Mouse (Mus musculus): ENCODE results near the gene Mier1. TPM values are rescaled to one million over a fixed set of nuclear protein-coding genes. Genes with fewer than 3 reads are reported as not detected.

Gene Mier1
- polyA plus RNA-seq, 1 experiment = 65.4 TPM

DNA sequence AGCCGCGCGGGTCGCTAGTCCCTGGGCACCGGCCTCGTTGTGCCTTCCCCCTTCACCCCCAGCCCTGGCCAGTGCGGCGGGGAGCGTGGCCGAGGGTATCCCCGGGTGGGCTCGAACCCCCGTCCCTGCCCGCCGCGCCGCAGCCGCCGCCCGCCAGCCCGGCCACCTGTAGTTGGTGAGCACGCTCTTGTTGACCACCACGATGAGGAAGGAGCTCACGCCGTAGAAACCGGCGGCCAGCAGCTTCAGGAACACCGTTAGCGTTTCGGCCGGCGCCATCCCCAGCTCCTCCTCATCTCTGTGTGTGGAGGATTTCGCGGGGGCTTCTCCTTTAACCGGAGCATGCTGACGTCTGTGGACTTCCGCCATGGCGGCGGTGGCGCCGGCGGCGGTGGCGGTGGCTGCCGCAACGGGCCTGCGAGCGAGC, 100.3 kb downstream of the Mier1 start:
- Histone ChIP-seq H3K27ac (ENCODE audit: control insufficient read depth, insufficient read depth, low read length) (peak overlapping the region; percentile 80), H3K4me3 (ENCODE audit: control insufficient read depth, insufficient read depth, low read length) (peak overlapping the region; percentile 72), H3K4me1 (replicated peaks; ENCODE audit: control insufficient read depth, insufficient read depth, low read length) (peaks cover 18% of the 10 kb centered on the region), H3K36me3 (ENCODE audit: control insufficient read depth, insufficient read depth, low read length) (peaks cover 5% of the 10 kb centered on the region), H3K27me3 (ENCODE audit: control insufficient read depth, insufficient read depth, low read length) (no peaks in the 10 kb centered on the region)
- TF ChIP-seq CTCF (IDR thresholded peaks at IDR 0.05; ENCODE audit: borderline replicate concordance, control insufficient read depth, extremely low read depth, insufficient read depth, low read length, poor library complexity) = 0 out of 2 replicates have a peak, but pooled peaks have one; percentile 29
- peak; percentile 94 for TF ChIP-seq POLR2A (IDR thresholded peaks at IDR 0.05; ENCODE audit: control insufficient read depth, extremely low read depth, insufficient read depth, low read length, poor library complexity)
- under 1% methylated on average over 48 of the region's 48 CpGs for WGBS
- peak; percentile 77 for DNase-seq

Other genes starting within 250 kb of the Mier1 start
- gene Tctex1d1, start 135.8 kb upstream of the Mier1 start, polyA plus RNA-seq (2012; rRNA removed) = 18.1 and 20.0 TPM in 2 replicates
- 15.7 and 19.4 TPM in 2 replicates for gene Insl5, start 87.5 kb upstream of the Mier1 start, polyA plus RNA-seq (2012; rRNA removed)
- gene Wdr78, start 165 bp downstream of the Mier1 start, polyA plus RNA-seq (2012; rRNA removed) = 50.2 and 54.6 TPM in 2 replicates
- gene Slc35d1, start 100.8 kb downstream of the Mier1 start, polyA plus RNA-seq (2012; rRNA removed) = 16.0 and 19.9 TPM in 2 replicates
- gene 4921539E11Rik, start 176.5 kb downstream of the Mier1 start, polyA plus RNA-seq (2012; rRNA removed) = not detected in 2 replicates
- gene Oma1, start 199.4 kb downstream of the Mier1 start, polyA plus RNA-seq (2012; rRNA removed) = 32.2 and 37.0 TPM in 2 replicates

All from thymus, adult 2 months (tissue).